Mouse (Mus musculus): ENCODE data around the gene Spata25.
"Not testable (repeated sequence)": the region's sequence is repeated elsewhere in the genome, so short reads cannot be mapped to it uniquely, and the experiment has no call there.

Gene Spata25

DNA sequence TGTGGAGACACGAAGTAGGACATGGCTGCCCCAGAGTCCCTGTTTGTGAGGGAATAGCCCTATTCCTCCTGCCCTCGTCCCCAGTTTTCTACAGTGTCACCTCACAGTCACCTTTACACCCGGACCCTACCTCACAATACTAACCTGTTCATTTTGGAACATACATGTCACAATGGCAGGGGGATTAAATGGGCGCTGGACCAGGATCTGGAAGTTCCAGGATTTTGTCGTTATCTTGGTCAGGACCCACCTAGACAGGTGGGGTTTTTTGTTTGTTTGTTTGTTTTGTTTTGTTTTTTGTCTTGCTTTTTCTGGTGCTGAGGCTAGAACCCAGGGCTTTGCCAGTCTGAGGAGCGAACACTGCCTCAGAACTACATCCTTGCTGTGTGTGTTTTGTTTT, at the start of gene Spata25:
Gene Spata25 (minus strand): TSS at position 101 of the 400 bp plus-strand sequence.
- no peak for DNase-seq (ENCODE audit: low read depth, low spot score)

GRCm38 (mm10) chr2:164877376-164878215, 49.3 kb upstream of the Spata25 start:
- not testable (repeated sequence) for DNase-seq (ENCODE audit: low read depth, low spot score)

DNA sequence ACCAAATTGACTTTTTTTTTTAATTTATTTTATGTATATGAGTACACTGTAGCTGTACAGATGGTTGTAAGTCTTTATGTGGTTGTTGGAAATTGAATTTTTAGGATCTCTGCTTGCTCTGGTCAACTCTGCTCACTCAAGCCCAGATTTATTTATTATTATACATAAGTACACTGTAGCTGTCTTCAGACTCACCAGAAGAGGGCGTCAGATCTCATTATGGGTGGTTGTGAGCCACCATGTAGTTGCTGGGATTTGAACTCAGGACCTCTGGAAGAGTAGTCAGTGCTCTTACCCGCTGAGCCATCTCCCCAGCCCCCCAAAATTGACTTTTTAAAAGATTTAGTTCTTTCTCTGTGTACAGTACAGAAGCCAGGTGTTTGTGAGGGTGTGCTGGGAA, 47.3 kb upstream of the Spata25 start:
- not testable (repeated sequence) for DNase-seq (ENCODE audit: low read depth, low spot score)

DNA sequence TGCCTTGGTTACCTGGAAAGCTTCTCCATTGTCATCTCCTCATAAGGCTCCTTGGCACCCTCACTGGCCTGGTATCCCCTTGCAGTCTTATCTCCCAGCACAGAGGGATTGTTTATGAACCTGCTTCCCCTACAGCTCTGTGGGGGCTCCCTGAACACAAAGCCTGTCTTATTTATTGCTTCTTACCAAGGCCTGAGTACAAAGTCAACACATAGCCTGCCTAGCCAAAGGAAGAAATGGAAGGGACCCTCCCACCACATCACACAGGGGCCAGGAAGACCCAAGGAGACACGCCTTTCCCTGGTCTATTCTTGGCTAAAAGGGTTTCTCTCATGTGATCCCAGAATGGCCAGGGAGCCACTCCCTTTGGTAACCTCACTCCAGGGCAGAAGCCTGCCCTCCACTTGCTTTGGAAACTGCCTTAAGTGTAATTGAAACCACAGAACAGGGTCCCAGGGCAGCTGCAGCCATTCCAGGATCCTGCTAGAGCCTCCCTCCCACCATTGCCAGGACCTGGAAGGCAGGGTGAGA, 46.0 kb upstream of the Spata25 start:
- peak; percentile 39 for DNase-seq (ENCODE audit: low read depth, low spot score)

DNA sequence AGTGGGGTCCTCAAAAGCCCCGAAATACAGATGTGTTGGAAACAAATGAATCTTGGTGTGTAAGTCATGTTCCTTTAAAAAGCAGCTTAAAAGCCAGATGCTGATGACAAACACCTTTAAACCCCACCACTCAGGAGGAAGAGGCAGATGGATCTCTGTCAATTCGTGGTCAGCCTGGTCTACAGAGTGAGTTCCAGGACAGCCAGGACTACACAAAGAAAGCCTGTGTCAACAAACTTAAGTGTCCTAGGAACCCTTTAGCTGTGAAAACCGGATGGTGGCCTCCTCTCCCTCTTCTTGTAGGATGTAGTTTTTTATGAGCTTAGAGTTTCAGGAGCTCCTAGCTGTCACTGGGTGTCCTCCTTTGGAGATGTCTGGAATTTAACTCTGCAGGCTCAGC, 45.3 kb upstream of the Spata25 start:
- no peak for DNase-seq (ENCODE audit: low read depth, low spot score)

DNA sequence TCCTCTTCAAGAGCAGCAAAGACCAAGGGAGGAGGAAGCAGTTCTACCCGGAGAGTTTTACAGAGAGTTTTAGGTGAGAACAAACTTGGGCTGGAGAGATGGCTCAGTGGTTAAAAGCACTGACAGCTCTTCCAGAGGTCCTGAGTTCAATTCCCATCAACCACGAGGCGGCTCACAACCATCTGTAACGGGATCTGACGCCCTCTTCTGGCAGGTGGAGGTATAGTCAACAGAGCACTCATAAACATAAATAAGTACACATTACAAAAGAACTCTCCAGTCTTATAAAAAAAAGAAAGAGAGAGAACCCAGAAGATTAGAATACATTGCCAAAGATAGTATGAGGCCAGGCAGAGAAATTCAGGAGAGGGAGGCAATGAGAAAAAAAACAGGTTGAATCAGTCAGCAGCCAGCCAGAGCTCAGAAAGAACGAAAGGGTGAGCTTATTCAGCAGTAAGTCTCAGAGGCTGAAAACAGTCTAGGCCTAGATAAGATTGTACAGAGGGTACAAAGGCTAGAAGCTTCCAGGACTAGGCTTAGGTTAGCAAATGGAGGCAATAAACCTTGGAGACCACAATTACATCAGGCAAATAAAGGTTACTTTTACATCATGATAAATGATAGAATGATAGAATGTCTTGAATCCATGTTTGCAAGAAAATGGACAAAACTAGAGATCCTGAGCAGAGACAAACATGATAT, 43.4 kb upstream of the Spata25 start:
- DNase-seq (ENCODE audit: low read depth, low spot score), result no peak

GRCm38 (mm10) chr2:164868491-164868890, 40.2 kb upstream of the Spata25 start:
- no peak for DNase-seq (ENCODE audit: low read depth, low spot score)

GRCm38 (mm10) chr2:164867566-164867965, 39.2 kb upstream of the Spata25 start:
- DNase-seq (ENCODE audit: low read depth, low spot score), result no peak

DNA sequence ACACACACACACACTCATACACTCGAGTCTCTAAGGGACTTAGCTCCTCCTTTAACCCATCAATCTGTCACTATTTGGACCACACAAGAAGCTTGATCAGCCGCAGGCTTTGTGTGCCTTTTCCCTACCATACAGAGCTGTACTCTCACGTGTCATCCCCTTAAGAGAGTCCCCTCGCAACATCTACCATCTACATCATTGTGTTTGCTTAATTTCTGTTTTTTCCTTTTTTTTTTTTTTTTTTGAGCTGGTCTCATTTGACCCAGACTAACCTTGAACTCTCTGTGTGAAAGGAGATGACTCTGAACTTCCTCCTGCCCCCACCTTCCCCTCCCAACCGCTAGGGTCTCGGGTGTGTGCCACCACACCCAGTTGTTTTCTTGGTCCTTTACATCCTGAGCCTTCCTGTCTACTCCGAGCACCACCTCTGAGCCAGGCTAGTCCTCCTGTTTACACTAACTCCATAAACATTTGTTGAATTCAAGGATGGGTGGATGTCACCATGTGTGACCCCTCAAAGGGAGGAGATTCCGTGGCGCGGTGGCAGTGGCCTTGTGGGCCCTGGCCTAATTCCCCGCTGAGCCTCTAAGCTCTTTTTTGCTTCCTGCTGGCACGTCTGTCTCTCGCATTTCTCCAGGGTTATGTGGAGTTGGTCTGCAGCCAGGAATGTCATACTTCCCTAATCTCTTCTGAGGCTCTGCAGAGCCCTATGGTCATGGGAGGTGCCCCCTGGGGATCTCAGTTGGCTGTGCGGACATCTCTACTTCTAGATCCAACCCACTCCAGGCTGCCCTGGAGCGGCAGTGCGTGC, 38.6 kb upstream of the Spata25 start:
- no peak for DNase-seq (ENCODE audit: low read depth, low spot score)

DNA sequence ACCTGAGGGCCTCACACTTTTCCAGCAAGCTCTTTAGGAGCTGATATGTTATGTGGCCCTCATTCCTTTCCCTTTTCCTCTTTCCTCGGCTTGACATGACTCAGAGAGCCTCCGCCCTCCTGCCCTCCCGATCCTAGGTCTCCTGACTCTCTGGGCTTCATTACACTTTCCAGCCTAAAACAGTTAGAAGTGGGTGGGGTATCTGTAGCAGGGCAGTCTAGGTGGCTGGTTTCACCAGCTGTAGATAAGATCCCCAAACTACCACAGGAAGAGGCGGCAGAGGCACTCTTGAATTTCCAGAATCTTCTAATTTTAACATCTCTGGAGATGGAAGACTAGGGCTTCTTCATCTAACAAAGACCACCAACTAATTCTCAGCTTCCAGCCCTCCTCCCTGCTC, 36.3 kb upstream of the Spata25 start:
- no peak for DNase-seq (ENCODE audit: low read depth, low spot score)

DNA sequence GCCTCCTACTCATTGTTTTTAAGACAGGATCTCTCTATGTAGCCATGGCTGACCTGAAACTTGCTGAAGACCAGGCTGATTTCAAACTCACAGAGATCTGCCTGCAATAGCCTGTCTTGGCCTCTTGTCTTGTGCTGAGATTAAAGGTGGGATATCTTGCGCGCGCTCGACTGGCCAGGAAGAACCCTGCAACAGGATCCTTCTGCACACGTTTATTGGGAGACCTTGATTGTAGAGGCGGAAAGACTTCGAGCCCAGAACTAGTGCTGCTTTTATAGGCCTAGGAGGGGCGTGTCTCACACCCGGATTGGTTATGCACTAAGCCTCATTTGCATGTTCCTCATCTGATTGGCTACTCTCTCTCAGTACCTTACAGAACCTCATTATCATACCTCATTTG, 35.1 kb upstream of the Spata25 start:
- DNase-seq (ENCODE audit: low read depth, low spot score), result not testable (repeated sequence)

- DNase-seq (ENCODE audit: low read depth, low spot score), result peak; percentile 81
Measured at GRCm38 (mm10) chr2:164862179-164862861, 34.0 kb upstream of the Spata25 start.

- no peak for DNase-seq (ENCODE audit: low read depth, low spot score)
Measured at GRCm38 (mm10) chr2:164861094-164861493, 32.8 kb upstream of the Spata25 start.

DNA sequence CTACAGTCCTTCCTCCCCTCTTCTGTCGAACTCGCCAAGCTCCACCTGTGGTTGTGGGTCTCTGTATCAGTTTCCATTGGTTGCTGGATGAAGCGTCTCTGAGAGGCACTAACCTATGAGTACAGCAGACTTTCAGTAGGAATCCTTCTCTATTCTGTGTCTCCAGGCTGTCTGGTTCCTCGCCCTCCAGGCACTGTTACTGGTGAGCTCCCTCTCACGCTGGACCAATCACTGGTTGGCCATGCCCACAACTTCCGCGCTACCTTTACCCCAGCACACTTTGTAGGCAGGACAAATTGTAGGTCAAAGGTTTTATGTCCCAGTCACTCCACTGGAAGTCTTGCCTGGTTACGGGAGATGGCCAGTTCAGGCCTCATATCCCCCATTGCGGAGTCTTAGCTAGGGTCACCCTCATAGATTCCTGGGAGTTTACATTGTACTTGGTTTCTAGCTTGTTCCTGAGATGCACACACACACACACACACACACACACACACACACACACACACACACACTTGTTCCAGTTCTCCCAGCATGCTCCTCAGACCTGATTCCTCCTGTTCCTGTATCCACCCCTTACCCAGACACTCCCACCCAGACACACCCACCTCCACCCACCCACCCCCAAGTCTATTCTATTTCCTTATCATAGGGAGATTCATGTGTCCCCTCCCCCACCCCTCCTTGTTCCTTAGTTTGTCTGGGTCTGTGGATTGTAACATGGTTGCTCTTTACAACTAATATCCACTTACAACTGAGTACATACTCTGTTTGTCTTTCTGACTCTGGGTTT, 31.5 kb upstream of the Spata25 start:
- DNase-seq (ENCODE audit: low read depth, low spot score), result no peak

- DNase-seq (ENCODE audit: low read depth, low spot score), result no peak
Measured at GRCm38 (mm10) chr2:164859155-164859554, 30.8 kb upstream of the Spata25 start.

GRCm38 (mm10) chr2:164857842-164858553, 29.7 kb upstream of the Spata25 start:
- DNase-seq (ENCODE audit: low read depth, low spot score), result peak; percentile 37

GRCm38 (mm10) chr2:164857101-164857821, 28.9 kb upstream of the Spata25 start, which contains the start of gene Pltp:
Gene Pltp (minus strand): TSS chr2:164857711.
- DNase-seq (ENCODE audit: low read depth, low spot score), result peak; percentile 73

DNA sequence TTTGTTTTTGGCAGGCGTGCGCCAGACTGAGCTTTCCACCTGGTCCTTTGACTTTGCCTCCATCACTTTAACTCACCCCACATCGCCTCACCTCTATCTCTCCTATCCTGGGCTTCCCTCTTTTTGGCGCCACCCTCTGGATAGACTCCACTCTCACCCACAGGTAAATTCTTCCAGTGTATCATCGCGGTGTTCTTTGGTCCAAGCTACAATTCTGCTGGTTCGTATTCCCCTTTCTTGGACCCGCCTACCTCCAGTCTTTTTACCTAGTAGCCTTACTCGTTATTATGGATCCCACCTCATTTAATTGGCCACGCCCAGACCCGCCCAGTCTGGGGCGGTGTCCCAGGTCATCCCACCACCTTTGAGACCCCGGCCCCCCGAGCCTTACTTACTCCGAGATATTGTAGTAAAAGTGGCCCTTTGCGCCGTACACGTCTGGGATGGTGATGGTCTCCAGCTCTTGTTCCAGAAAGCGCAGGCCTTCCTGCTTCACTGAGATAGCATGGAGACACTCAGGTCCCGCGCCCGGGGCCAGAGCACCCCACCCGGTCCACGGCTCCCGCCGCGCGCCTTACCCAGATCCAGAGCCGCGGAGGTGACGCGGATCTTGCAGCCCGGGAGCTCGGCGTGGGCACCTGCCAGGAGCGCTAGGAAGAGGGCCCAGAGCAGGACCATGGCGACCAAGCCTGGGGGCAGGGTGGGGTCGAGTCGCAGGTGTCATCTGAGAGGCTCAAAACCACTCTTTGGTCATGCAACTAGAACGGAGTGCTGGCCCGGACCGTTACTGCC, 28.2 kb upstream of the Spata25 start:
- no peak for DNase-seq (ENCODE audit: low read depth, low spot score)

Data from mesoderm, embryonic 11.5 days (tissue).